ENCODE assay signal across 11 mouse cellular contexts in genomic region chr2:118775846-118776245, GRCm38 (mm10). TPM values are rescaled to one million over a fixed set of nuclear protein-coding genes. Genes with fewer than 3 reads are reported as not detected.
DNase-seq lines count a peak whose midpoint lies in the region; ATAC-seq and TF ChIP-seq lines count a peak whose summit lies in the region.
"Had no signal": no experiment of that assay in that cellular context is flagged by ENCODE, and none has a peak within 500 bp of the region (broad histone marks: within the 10 kb centered on the region; RNA-seq: fewer than 3 reads in every experiment).

No protein-coding gene starts in this region.

- H3K4me3 ChIP-seq in lung, postnatal 0 days (ENCODE audit: low read depth, low read length): no peak overlapping the region

- H3K27me3 ChIP-seq in lung, postnatal 0 days (replicated peaks; ENCODE audit: insufficient read depth, low read length): no peaks in the 10 kb centered on the region

- peak; percentile 29 for TF ChIP-seq CTCF in lung, postnatal 0 days (IDR thresholded peaks at IDR 0.05)

- 0 out of 2 replicates have a peak overlapping the region, but pooled peaks have one; percentile 21 for H3K27ac ChIP-seq in lung, postnatal 0 days (ENCODE audit: low read length)

- WGBS in lung, postnatal 0 days: 41% methylated on average over 2 of the region's 4 CpGs

- peak; percentile 91 for DNase-seq in heart, adult 11 months
- no peak for DNase-seq in heart, postnatal 25 days (ENCODE audit: low spot score)
- no peak for DNase-seq in lung, postnatal 0 days (ENCODE audit: low spot score)
- no peak for DNase-seq in lung, postnatal 36 days
- peak; percentile 73 to 86 for DNase-seq in frontal cortex, adult 2 months (ENCODE audit: extremely low spot score in 1 of 2, low spot score in 1 of 2)
- peak; percentile 47 for DNase-seq in right cerebral cortex, postnatal 14 days
- DNase-seq in c-Kit-positive CD71-positive TER-119-positive erythroid progenitor cells, embryonic 14.5 days (ENCODE audit: low spot score): no peak

- no peaks in the 10 kb centered on the region for H3K36me3 ChIP-seq in lung, postnatal 0 days (ENCODE audit: insufficient read depth, low read length)

- ATAC-seq in lung, postnatal 0 days: no peak
- ATAC-seq in erythroblast, adult 5-6 weeks (replicated peaks; ENCODE audit: low FRiP score, poor library complexity, severe bottlenecking): no peak

- no peak for TF ChIP-seq EP300 in lung, postnatal 0 days (IDR thresholded peaks at IDR 0.05)

- intact Hi-C loops in heart, postnatal 25 days (cut with DNase I): no loop called here

- H3K9me3 ChIP-seq in lung, postnatal 0 days (ENCODE audit: low read length): no peaks in the 10 kb centered on the region

- peaks cover 18% of the 10 kb centered on the region; the same call in 1 of the 2 replicates for H3K4me1 ChIP-seq in lung, postnatal 0 days (ENCODE audit: insufficient read depth, low read depth, low read length)

- no peak overlapping the region for H3K9ac ChIP-seq in lung, postnatal 0 days (replicated peaks; ENCODE audit: low read depth)

- H3K4me2 ChIP-seq in lung, postnatal 0 days (replicated peaks; ENCODE audit: low read depth, low read length): no peak overlapping the region
- H3K4me2 ChIP-seq: liver, embryonic 11.5 days had no signal

RNA-seq across cellular contexts. Expression of gene Phgr1, which starts 3.3 kb away (rescaled TPM):
- total RNA-seq in heart, postnatal 25 days (2021): not detected
- polyA plus RNA-seq in lung, postnatal 0 days (2015; fragmentation: Nextera tagmentation; extraction: Ambion mirVana): 11.9 and 13.6 TPM in 2 replicates
- polyA plus RNA-seq in frontal cortex, adult 2 months (2012; rRNA removed): not detected in 2 replicates
- total RNA-seq in erythroblast, adult 5-6 weeks (2015; ENCODE audit: low replicate concordance): not detected in 2 replicates
- total RNA-seq in erythroblast, adult 5-6 weeks (2017; ENCODE audit: low replicate concordance): not detected in 2 replicates
- total RNA-seq: hematopoietic stem cell, adult 5-6 weeks had no signal
- polyA plus RNA-seq: C2C12; liver, embryonic 11.5 days had no signal

RNA-seq across cellular contexts. Expression of gene Disp2, which starts 3.7 kb away (rescaled TPM):
- total RNA-seq in heart, postnatal 25 days (2021): under 1 TPM in 1 of 2 experiments, not detected in 1; 0.03 TPM
- polyA plus RNA-seq in lung, postnatal 0 days (2015; fragmentation: Nextera tagmentation; extraction: Ambion mirVana): 0.95 and 1.1 TPM in 2 replicates
- 114 and 125 TPM in 2 replicates for polyA plus RNA-seq in frontal cortex, adult 2 months (2012; rRNA removed)
- not detected in 2 replicates for total RNA-seq in erythroblast, adult 5-6 weeks (2015; ENCODE audit: low replicate concordance)
- 0.14 TPM in 1 of 2 replicates, not detected in the other for total RNA-seq in erythroblast, adult 5-6 weeks (2017; ENCODE audit: low replicate concordance)
- total RNA-seq: hematopoietic stem cell, adult 5-6 weeks had no signal

RNA-seq across cellular contexts. Expression of gene Ccdc9b, which starts 13.4 kb away (rescaled TPM):
- 10 to 100 TPM; 23.0 to 24.2 TPM for total RNA-seq in heart, postnatal 25 days (2021)
- polyA plus RNA-seq in lung, postnatal 0 days (2015; fragmentation: Nextera tagmentation; extraction: Ambion mirVana): 4.3 and 4.7 TPM in 2 replicates
- polyA plus RNA-seq in frontal cortex, adult 2 months (2012; rRNA removed): 6.5 and 7.4 TPM in 2 replicates
- not detected in 2 replicates for total RNA-seq in erythroblast, adult 5-6 weeks (2015; ENCODE audit: low replicate concordance)
- total RNA-seq in erythroblast, adult 5-6 weeks (2017; ENCODE audit: low replicate concordance): 0.17 TPM in 1 of 2 replicates, not detected in the other

RNA-seq across cellular contexts. Expression of gene Inafm2, which starts 30.3 kb away (rescaled TPM):
- 10 to 100 TPM; 26.7 to 32.4 TPM for total RNA-seq in heart, postnatal 25 days (2021)
- polyA plus RNA-seq in lung, postnatal 0 days (2015; fragmentation: Nextera tagmentation; extraction: Ambion mirVana): 34.5 and 35.9 TPM in 2 replicates
- polyA plus RNA-seq in frontal cortex, adult 2 months (2012; rRNA removed): 30.1 and 31.1 TPM in 2 replicates
- 6.5 and 10.4 TPM in 2 replicates for total RNA-seq in erythroblast, adult 5-6 weeks (2015; ENCODE audit: low replicate concordance)
- total RNA-seq in erythroblast, adult 5-6 weeks (2017; ENCODE audit: low replicate concordance): 3.5 and 4.6 TPM in 2 replicates

RNA-seq across cellular contexts. Expression of gene Knstrn, which starts 38.0 kb away (rescaled TPM):
- 1 to 10 TPM; 1.4 to 1.6 TPM for total RNA-seq in heart, postnatal 25 days (2021)
- 4.9 and 9.0 TPM in 2 replicates for polyA plus RNA-seq in lung, postnatal 0 days (2015; fragmentation: Nextera tagmentation; extraction: Ambion mirVana)
- polyA plus RNA-seq in frontal cortex, adult 2 months (2012; rRNA removed): 2.9 and 3.2 TPM in 2 replicates
- total RNA-seq in erythroblast, adult 5-6 weeks (2015; ENCODE audit: low replicate concordance): 16.5 and 19.8 TPM in 2 replicates
- 51.9 and 67.3 TPM in 2 replicates for total RNA-seq in erythroblast, adult 5-6 weeks (2017; ENCODE audit: low replicate concordance)

Comparison
In these comparisons a context has a peak if more than half of its experiments do, and no peak if none do; other contexts are left out.
1. DNase-seq: peak in heart, adult 11 months (single experiment), frontal cortex, adult 2 months (2 of 2) and right cerebral cortex, postnatal 14 days (single experiment); none in heart, postnatal 25 days (single experiment), lung, postnatal 0 days (single experiment), lung, postnatal 36 days (single experiment) and c-Kit-positive CD71-positive TER-119-positive erythroid progenitor cells, embryonic 14.5 days (single experiment).
2. RNA of gene Ccdc9b, which starts 13.4 kb away (total RNA-seq): 23.0 to 24.2 TPM in heart, postnatal 25 days; 0.17 TPM in erythroblast, adult 5-6 weeks; every median in the first group is over 10 times any median in the second.